Mouse (Mus musculus) CH12.LX (cell line): ENCODE data around the gene Rhob. TPM values are rescaled to one million over a fixed set of nuclear protein-coding genes. Genes with fewer than 3 reads are reported as not detected.

ENCODE experiments used
- DNase-seq: peaks from one replicate; pipeline ENCODE4 v3.0.0-alpha.2; 2013; ENCODE audit errors: extremely low read depth
- H3K27ac ChIP-seq: 2 replicates; pipeline ENCODE4 v1.5.1; 2012; ENCODE audit warnings: low read depth, mild to moderate bottlenecking, control low read depth, moderate library complexity; ENCODE audit not compliant: insufficient read depth
- H3K27me3 ChIP-seq: replicated peaks from 2 replicates; pipeline ENCODE3; 2012; ENCODE audit warnings: inconsistent platforms
- H3K36me3 ChIP-seq, 2 experiments: replicated peaks in 1 of 2; 2 replicates each; pipeline versions ENCODE3 to v1.6.1; 2012; ENCODE audit warnings: inconsistent platforms in 1 of 2, low read length in 1 of 2, mild to moderate bottlenecking in 1 of 2, mixed read lengths in 1 of 2, moderate library complexity in 1 of 2; ENCODE audit not compliant: control insufficient read depth in 1 of 2, insufficient read depth in 1 of 2
- H3K4me1 ChIP-seq, 2 experiments: 2 replicates each; pipeline ENCODE4 v1.6.1; 2012; ENCODE audit warnings: inconsistent platforms in 1 of 2, moderate library complexity in 1 of 2; ENCODE audit not compliant: insufficient read depth in 2 of 2, control insufficient read depth in 1 of 2
- H3K4me2 ChIP-seq: 2 replicates; pipeline ENCODE4 v1.6.1; 2012; ENCODE audit warnings: low read depth, mild to moderate bottlenecking, control low read depth; ENCODE audit not compliant: poor library complexity, insufficient read depth, severe bottlenecking
- H3K4me3 ChIP-seq, 3 experiments: fragments of 150-350 bp in 1 of 3; sonication (generic) in 1 of 3; replicated peaks in 1 of 3; 2 replicates each; pipeline versions ENCODE3 to v1.5.1; 2011 to 2012; ENCODE audit warnings: low read depth in 2 of 3, low read length in 2 of 3, mild to moderate bottlenecking in 2 of 3, moderate library complexity in 2 of 3, control low read depth in 1 of 3, improper control_type of control experiment in 1 of 3, inconsistent platforms in 1 of 3, mixed read lengths in 1 of 3; ENCODE audit not compliant: poor library complexity in 1 of 3
- H3K79me2 ChIP-seq: replicated peaks from 2 replicates; pipeline ENCODE4 v1.6.1; 2012; ENCODE audit warnings: mild to moderate bottlenecking, moderate library complexity; ENCODE audit not compliant: control insufficient read depth, poor library complexity, insufficient read depth, severe bottlenecking; ENCODE audit errors: extremely low read depth
- H3K9ac ChIP-seq: 2 replicates; pipeline ENCODE4 v1.6.1; 2012; ENCODE audit warnings: low read depth, mild to moderate bottlenecking, control low read depth, moderate library complexity; ENCODE audit not compliant: insufficient read depth
- H3K9me3 ChIP-seq: replicated peaks from 2 replicates; pipeline ENCODE3; 2012; ENCODE audit warnings: low read length, inconsistent platforms, mixed read lengths
- BHLHE40 ChIP-seq: IDR thresholded peaks from 2 replicates; pipeline ENCODE4 v1.6.1; 2011; ENCODE audit warnings: mild to moderate bottlenecking, low read depth, low read length, improper control_type of control experiment
- CHD2 ChIP-seq: IDR thresholded peaks from 2 replicates; pipeline ENCODE4 v1.6.1; 2011; ENCODE audit warnings: low read length, improper control_type of control experiment
- CTCF ChIP-seq, 2 experiments: IDR thresholded peaks in 1 of 2; conservative IDR thresholded peaks in 1 of 2; 2 replicates each; pipeline ENCODE4 v1.5.1; 2011 to 2012; ENCODE audit warnings: low read depth in 2 of 2, low read length in 2 of 2, improper control_type of control experiment in 1 of 2, inconsistent platforms in 1 of 2, mild to moderate bottlenecking in 1 of 2, moderate library complexity in 1 of 2
- E2F4 ChIP-seq: IDR thresholded peaks from 2 replicates; pipeline ENCODE4 v1.6.1; 2011; ENCODE audit warnings: low read depth, low read length, improper control_type of control experiment; ENCODE audit not compliant: insufficient replicate concordance
- ELF1 ChIP-seq: IDR thresholded peaks from 2 replicates; pipeline ENCODE4 v1.6.1; 2014; ENCODE audit warnings: low read depth, mild to moderate bottlenecking, inconsistent platforms, low read length, improper control_type of control experiment
- ETS1 ChIP-seq: conservative IDR thresholded peaks from 2 replicates; pipeline ENCODE4 v1.6.1; 2012; ENCODE audit warnings: low read depth, mild to moderate bottlenecking, inconsistent platforms, low read length, improper control_type of control experiment, moderate library complexity
- GABPA ChIP-seq: IDR thresholded peaks from 2 replicates; pipeline ENCODE4 v1.6.1; 2012; ENCODE audit warnings: low read depth, low read length, improper control_type of control experiment, inconsistent platforms; ENCODE audit not compliant: insufficient replicate concordance
- HCFC1 ChIP-seq: IDR thresholded peaks from 2 replicates; pipeline ENCODE4 v1.6.1; 2012; ENCODE audit warnings: low read depth, mild to moderate bottlenecking, inconsistent platforms, low read length, improper control_type of control experiment
- IRF4 ChIP-seq: IDR thresholded peaks from 2 replicates; pipeline ENCODE4 v1.6.1; 2014; ENCODE audit warnings: low read depth, mild to moderate bottlenecking, inconsistent platforms, low read length, improper control_type of control experiment
- JUN ChIP-seq: IDR thresholded peaks from 2 replicates; pipeline ENCODE4 v1.6.1; 2011; ENCODE audit warnings: low read depth, mild to moderate bottlenecking, low read length, improper control_type of control experiment, moderate library complexity; ENCODE audit not compliant: insufficient read depth
- MAX ChIP-seq: IDR thresholded peaks from 2 replicates; pipeline ENCODE4 v1.6.1; 2011; ENCODE audit warnings: low read length, improper control_type of control experiment
- MAZ ChIP-seq: IDR thresholded peaks from 2 replicates; pipeline ENCODE4 v1.6.1; 2012; ENCODE audit warnings: low read depth, mild to moderate bottlenecking, inconsistent platforms, low read length, improper control_type of control experiment, moderate library complexity
- MEF2A ChIP-seq: IDR thresholded peaks from 2 replicates; pipeline ENCODE4 v1.6.1; 2014; ENCODE audit warnings: low read depth, mild to moderate bottlenecking, inconsistent platforms, low read length, improper control_type of control experiment, borderline replicate concordance
- MYC ChIP-seq: IDR thresholded peaks from 2 replicates; pipeline ENCODE4 v1.6.1; 2011; ENCODE audit warnings: low read depth, mild to moderate bottlenecking, improper control_type of control experiment, low read length
- PAX5 ChIP-seq: IDR thresholded peaks from 2 replicates; pipeline ENCODE4 v1.6.1; 2012; ENCODE audit warnings: low read length, inconsistent platforms, mixed read lengths
- POLR2A ChIP-seq: IDR thresholded peaks from 2 replicates; pipeline ENCODE4 v1.6.1; 2011; ENCODE audit warnings: low read depth, mild to moderate bottlenecking, improper control_type of control experiment, low read length
- SIN3A ChIP-seq: IDR thresholded peaks from 2 replicates; pipeline ENCODE4 v1.6.1; 2012; ENCODE audit warnings: low read length, improper control_type of control experiment, inconsistent platforms
- SMC3 ChIP-seq: IDR thresholded peaks from 2 replicates; pipeline ENCODE4 v1.6.1; 2011; ENCODE audit warnings: low read depth, low read length, improper control_type of control experiment
- ZMIZ1 ChIP-seq: IDR thresholded peaks from 2 replicates; pipeline ENCODE4 v1.6.1; 2012; ENCODE audit warnings: low read depth, mild to moderate bottlenecking, inconsistent platforms, low read length, improper control_type of control experiment
- ZNF384 ChIP-seq: IDR thresholded peaks from 2 replicates; pipeline ENCODE4 v1.6.1; 2012; ENCODE audit warnings: low read depth, low read length, improper control_type of control experiment, inconsistent platforms
- dilution Hi-C: fragments of 300-500 bp; cut with MboI; formaldehyde crosslinking; loops from 2 replicates; pipeline ENCODE4 v1.14.3; 2020; ENCODE audit warnings: low sequenced_read_pairs; ENCODE audit not compliant: extremely low pct_unique_long_range_greater_than_20kb, extremely low pct_ligation_motif_present
- in situ Hi-C: fragments of 300-500 bp; cut with MboI; formaldehyde crosslinking; loops from 3 replicates; pipeline ENCODE4 v1.14.3; 2019; ENCODE audit warnings: low sequenced_read_pairs, low pct_ligation_motif_present, low pct_unique_long_range_greater_than_20kb, mixed read lengths
- polyA plus RNA-seq: library from polyadenylated mRNA; unstranded; fragments of >175 nt; gene quantifications from 2 replicates; pipeline ENCODE4 v1.2.1, GENCODE M21; 2012; ENCODE audit warnings: low read depth; ENCODE audit not compliant: insufficient read length
- total RNA-seq, 2 experiments: library from RNA; depleted of rRNA; stranded (reverse); fragments of 300-350 nt in 1 of 2; fragments of >200 nt in 1 of 2; gene quantifications; 2 replicates each; pipeline ENCODE4 v1.2.3; 2012 to 2014

Gene Rhob
- total and polyA plus RNA-seq, 3 experiments: 42.1 to 54.1 (median 52.9) TPM

- dilution Hi-C loops (no loop called here), in situ Hi-C loops (no loop called here)
- H3K27ac ChIP-seq: no peak overlapping the region
- no peaks in the 10 kb centered on the region for H3K27me3 ChIP-seq
- DNase-seq: no peak
- H3K79me2 ChIP-seq: no peaks in the 10 kb centered on the region
- TF ChIP-seq MEF2A (no peak), GABPA (no peak), BHLHE40 (no peak), PAX5 (no peak), ZNF384 (no peak), E2F4 (no peak), MAX (no peak), CHD2 (no peak), HCFC1 (no peak), ELF1 (no peak), MAZ (no peak), CTCF (conservative IDR thresholded peaks at IDR 0.05 in 1 of 2, IDR thresholded peaks at IDR 0.05 in 1 of 2; ENCODE audit: low read depth in 2 of 2, low read length in 2 of 2) (no peak), IRF4 (no peak), MYC (no peak)
- H3K4me1 ChIP-seq: peaks cover 0 to 10% of the 10 kb centered on the region in 2 experiments; a peak in 1 of 4 replicates
- H3K4me3 ChIP-seq: no peak overlapping the region
- no peaks in the 10 kb centered on the region for H3K9me3 ChIP-seq
- H3K36me3 ChIP-seq: no peaks in the 10 kb centered on the region
- no peak overlapping the region for H3K9ac ChIP-seq
- no peak overlapping the region for H3K4me2 ChIP-seq
Observed at GRCm38 (mm10) chr12:8468221-8468865, 31.5 kb downstream of the Rhob start.

- Histone ChIP-seq H3K9ac (no peak overlapping the region), H3K27me3 (no peaks in the 10 kb centered on the region)
- dilution Hi-C loops: no loop called here
- no peak for DNase-seq
- TF ChIP-seq ELF1 (no peak), JUN (no peak), IRF4 (no peak), GABPA (no peak), SIN3A (no peak), MEF2A (no peak), ETS1 (no peak), ZMIZ1 (no peak), SMC3 (no peak), CTCF (conservative IDR thresholded peaks at IDR 0.05 in 1 of 2, IDR thresholded peaks at IDR 0.05 in 1 of 2; ENCODE audit: low read depth in 2 of 2, low read length in 2 of 2) (no peak), POLR2A (no peak)
- TF ChIP-seq, all 38 proteins: peak for 0
- Histone ChIP-seq H3K27ac (no peak overlapping the region), H3K4me1 (peaks cover under 1 to 8% of the 10 kb centered on the region in 2 experiments; a peak in 3 of 4 replicates), H3K4me2 (no peak overlapping the region), H3K79me2 (no peaks in the 10 kb centered on the region), H3K4me3 (no peak overlapping the region), H3K9me3 (no peaks in the 10 kb centered on the region), H3K36me3 (no peaks in the 10 kb centered on the region)
- in situ Hi-C loops: no loop called here
Observed at GRCm38 (mm10) chr12:8467029-8467924, 32.5 kb downstream of the Rhob start.
